Comparison of ENCODE assay signal across 21 mouse cellular contexts in the genomic region with DNA sequence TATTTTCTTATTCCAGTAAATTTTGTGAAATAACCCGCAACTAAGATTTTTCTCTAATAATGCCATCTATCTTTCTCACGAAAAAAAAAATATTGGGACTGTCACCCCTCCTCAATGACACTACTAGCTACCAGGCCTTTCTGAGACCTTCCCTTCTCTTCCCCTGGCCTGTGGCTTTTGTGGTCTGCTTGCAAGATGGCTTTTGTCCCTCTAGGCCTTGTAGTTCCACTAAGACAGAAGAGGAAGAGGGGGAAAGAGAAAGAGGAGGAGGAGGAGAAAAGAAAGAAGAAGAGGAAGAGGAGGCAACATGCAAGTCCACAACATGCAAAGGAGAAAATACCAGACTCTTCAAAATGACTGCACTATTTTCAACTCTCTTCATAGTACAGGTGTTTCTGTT.
DNase-seq lines count a peak whose midpoint lies in the region; ATAC-seq lines count a peak whose summit lies in the region.
"Had no signal": no experiment of that assay in that cellular context is flagged by ENCODE, and none has a peak within 500 bp of the region (broad histone marks: within the 10 kb centered on the region; RNA-seq: fewer than 3 reads in every experiment).

No protein-coding gene starts in this region.

- no peak overlapping the region for H3K4me3 ChIP-seq in embryonic facial prominence, embryonic 10.5 days
- H3K4me3 ChIP-seq in neural tube, embryonic 15.5 days (replicated peaks) = no peak overlapping the region

- no peaks in the 10 kb centered on the region for H3K9me3 ChIP-seq in embryonic facial prominence, embryonic 10.5 days
- no peaks in the 10 kb centered on the region for H3K9me3 ChIP-seq in neural tube, embryonic 15.5 days (replicated peaks)

- ATAC-seq in common myeloid progenitor, adult 5-6 weeks (replicated peaks; ENCODE audit: low read depth, poor library complexity, severe bottlenecking) = peak; percentile 62
- ATAC-seq in granulocyte monocyte progenitor cell, adult 5-6 weeks (replicated peaks; ENCODE audit: poor library complexity, severe bottlenecking) = peak; percentile 74
- ATAC-seq in megakaryocyte progenitor cell, adult 5-6 weeks (replicated peaks; ENCODE audit: poor library complexity) = peak; percentile 75
- no peak for ATAC-seq in neural tube, embryonic 15.5 days (ENCODE audit: low FRiP score)
- ATAC-seq: activated CD4-positive, CD25-positive, alpha-beta regulatory T cell, adult 4 months; CD4-positive, CD25-positive, alpha-beta regulatory T cell, adult 4 months; Patski had no signal

- H3K27ac ChIP-seq in embryonic facial prominence, embryonic 10.5 days (replicated peaks) = no peak overlapping the region
- H3K27ac ChIP-seq in neural tube, embryonic 15.5 days (replicated peaks) = no peak overlapping the region

- H3K9ac ChIP-seq in neural tube, embryonic 15.5 days (replicated peaks) = no peak overlapping the region

- WGBS in embryonic facial prominence, embryonic 10.5 days = 91% methylated on average over 2 of the region's 2 CpGs
- WGBS in neural tube, embryonic 15.5 days = 94% methylated on average over 2 of the region's 2 CpGs

- H3K4me1 ChIP-seq in embryonic facial prominence, embryonic 10.5 days = no peaks in the 10 kb centered on the region
- 0 out of 2 replicates have a peak, but pooled peaks cover 3% of the 10 kb centered on the region for H3K4me1 ChIP-seq in neural tube, embryonic 15.5 days

- H3K36me3 ChIP-seq in embryonic facial prominence, embryonic 10.5 days (replicated peaks) = no peaks in the 10 kb centered on the region
- no peaks in the 10 kb centered on the region for H3K36me3 ChIP-seq in neural tube, embryonic 15.5 days
- H3K36me3 ChIP-seq: G1E had no signal

- H3K27me3 ChIP-seq in embryonic facial prominence, embryonic 10.5 days (replicated peaks; ENCODE audit: low read depth, poor library complexity, severe bottlenecking) = no peaks in the 10 kb centered on the region
- peaks cover 6% of the 10 kb centered on the region for H3K27me3 ChIP-seq in neural tube, embryonic 15.5 days (replicated peaks)
- H3K27me3 ChIP-seq: CH12.LX had no signal

- no peak overlapping the region for H3K4me2 ChIP-seq in neural tube, embryonic 15.5 days

- DNase-seq in embryonic facial prominence, embryonic 10.5 days (ENCODE audit: low spot score) = no peak
- no peak for DNase-seq in layer of hippocampus, postnatal 25 days (ENCODE audit: extremely low spot score in 1 of 2, low spot score in 1 of 2)
- DNase-seq: adrenal gland, adult 2 months; adrenal gland, adult 8-10 months; adrenal gland, postnatal 10 days; adrenal gland, postnatal 14 days; adrenal gland, postnatal 25 days; adrenal gland, postnatal 36 days; B cell, adult 2 months; cerebellum, adult 11 months; cerebellum, adult 11-12 months; cerebellum, adult 18-20 months had no signal
